Mouse (Mus musculus) heart, embryonic 16.5 days (tissue): Measurements from ENCODE around the gene Gm20388. TPM values are rescaled to one million over a fixed set of nuclear protein-coding genes. Genes with fewer than 3 reads are reported as not detected.
A peak's percentile ranks its signal among the peaks of the same experiment; 100 is the strongest.

Source experiments
- ATAC-seq: fragments of 200-750 bp; cut with Nextera tagmentation; replicated peaks from 2 replicates; pipeline ENCODE4 v1.8.0; 2017; ENCODE audit warnings: moderate number of reproducible peaks; ENCODE audit not compliant: insufficient read depth, low FRiP score; ENCODE audit errors: extremely low read depth
- H3K27ac ChIP-seq: fragments of 300-500 bp; sonication (generic); 2 replicates; pipeline ENCODE4 v1.5.1; 2014; ENCODE audit warnings: mild to moderate bottlenecking, low read length, control low read depth, moderate library complexity
- H3K27me3 ChIP-seq: fragments of 300-500 bp; sonication (generic); 2 replicates; pipeline ENCODE4 v1.6.1; 2014; ENCODE audit warnings: low read length, mixed read lengths; ENCODE audit not compliant: control insufficient read depth, insufficient read depth
- H3K36me3 ChIP-seq: fragments of 300-500 bp; sonication (generic); 2 replicates; pipeline ENCODE4 v1.6.1; 2014; ENCODE audit not compliant: control insufficient read depth, insufficient read depth
- H3K4me1 ChIP-seq: fragments of 300-500 bp; sonication (generic); 2 replicates; pipeline ENCODE4 v1.6.1; 2014; ENCODE audit warnings: low read length, mixed read lengths; ENCODE audit not compliant: control insufficient read depth, insufficient read depth
- H3K4me2 ChIP-seq: fragments of 300-500 bp; sonication (generic); 2 replicates; pipeline ENCODE4 v1.6.1; 2014; ENCODE audit warnings: low read depth, mild to moderate bottlenecking, control low read depth, low read length
- H3K4me3 ChIP-seq: fragments of 300-500 bp; sonication (generic); 2 replicates; pipeline ENCODE4 v1.5.1; 2014; ENCODE audit warnings: mild to moderate bottlenecking, control low read depth, low read length
- H3K9ac ChIP-seq: fragments of 300-500 bp; sonication (generic); 2 replicates; pipeline ENCODE4 v1.6.1; 2014; ENCODE audit warnings: low read length, control low read depth
- H3K9me3 ChIP-seq: fragments of 300-500 bp; sonication (generic); replicated peaks from 2 replicates; pipeline ENCODE4 v1.6.1; 2016; ENCODE audit warnings: low read length; ENCODE audit not compliant: control insufficient read depth
- WGBS: fragments of 180-500 bp; shearing (Covaris S2); extraction: QIAGEN DNeasy Blood & Tissue Kit; methylation state at CpG from one replicate; pipeline ENCODE4 v1.1.7; 2014; 5-methylcytosine and 5-hydroxymethylcytosine counted together
- polyA plus RNA-seq: library from polyadenylated mRNA; unstranded; fragments of >200 nt; fragmentation: Nextera tagmentation; extraction: Ambion mirVana; gene quantifications from 2 replicates; pipeline ENCODE4 v1.2.1, GENCODE M21; 2015

The Gm20388 gene
- polyA plus RNA-seq, 1 experiment from 2014 or later, result 4.5 TPM

GRCm38 (mm10) chr8:121385540-121385939 lies 1474.9 kb downstream of the Gm20388 start:
- H3K4me3 ChIP-seq, result no peak overlapping the region
- peaks cover 3% of the 10 kb centered on the region; the same call in 1 of the 2 replicates for H3K4me1 ChIP-seq
- H3K27me3 ChIP-seq, result peaks cover 9% of the 10 kb centered on the region
- H3K4me2 ChIP-seq, result no peak overlapping the region
- 23% methylated on average over 7 of the region's 7 CpGs for WGBS
- no peak for ATAC-seq
- H3K9me3 ChIP-seq, result no peaks in the 10 kb centered on the region
- no peak overlapping the region for H3K27ac ChIP-seq
- no peaks in the 10 kb centered on the region for H3K36me3 ChIP-seq
- H3K9ac ChIP-seq, result no peak overlapping the region

GRCm38 (mm10) chr8:121390608-121391007 lies 1480.0 kb downstream of the Gm20388 start:
- H3K4me1 ChIP-seq, result peaks cover 3% of the 10 kb centered on the region; the same call in 1 of the 2 replicates
- H3K4me3 ChIP-seq, result no peak overlapping the region
- peak; percentile 50; the same call in 1 of the 2 replicates for ATAC-seq
- WGBS, result 19% methylated on average over 11 of the region's 11 CpGs
- H3K27ac ChIP-seq, result no peak overlapping the region
- no peaks in the 10 kb centered on the region for H3K9me3 ChIP-seq
- no peak overlapping the region for H3K9ac ChIP-seq
- H3K36me3 ChIP-seq, result no peaks in the 10 kb centered on the region
- H3K4me2 ChIP-seq, result no peak overlapping the region
- peaks cover 31% of the 10 kb centered on the region for H3K27me3 ChIP-seq

GRCm38 (mm10) chr8:121391254-121391653 lies 1480.6 kb downstream of the Gm20388 start:
- Histone ChIP-seq H3K4me1 (peaks cover 3% of the 10 kb centered on the region; the same call in 1 of the 2 replicates), H3K36me3 (no peaks in the 10 kb centered on the region), H3K9me3 (no peaks in the 10 kb centered on the region), H3K4me3 (no peak overlapping the region), H3K4me2 (no peak overlapping the region), H3K27me3 (peaks cover 34% of the 10 kb centered on the region), H3K9ac (no peak overlapping the region), H3K27ac (no peak overlapping the region)
- 20% methylated on average over 9 of the region's 9 CpGs for WGBS
- ATAC-seq, result no peak

DNA sequence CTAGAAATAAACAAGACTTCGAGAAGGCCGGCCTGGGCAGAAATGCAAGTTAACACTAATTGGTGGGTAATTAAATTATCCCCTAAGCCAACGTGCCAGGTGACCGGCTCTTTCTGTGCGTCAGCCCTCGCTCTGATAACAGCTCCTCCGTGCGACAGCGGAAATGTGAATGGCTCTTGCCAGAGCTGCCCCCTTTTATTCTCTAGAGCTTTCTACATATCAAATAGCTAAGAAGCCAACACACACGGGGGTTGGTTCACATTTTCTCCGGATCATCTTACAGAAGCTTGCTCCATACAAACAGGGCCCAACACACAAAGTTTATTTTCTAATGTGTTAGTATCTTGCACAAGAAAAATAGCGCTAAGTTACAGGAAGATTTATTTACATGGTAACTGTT lies 1481.1 kb downstream of the Gm20388 start:
- Histone ChIP-seq H3K9ac (no peak overlapping the region), H3K4me2 (no peak overlapping the region), H3K36me3 (no peaks in the 10 kb centered on the region)

DNA sequence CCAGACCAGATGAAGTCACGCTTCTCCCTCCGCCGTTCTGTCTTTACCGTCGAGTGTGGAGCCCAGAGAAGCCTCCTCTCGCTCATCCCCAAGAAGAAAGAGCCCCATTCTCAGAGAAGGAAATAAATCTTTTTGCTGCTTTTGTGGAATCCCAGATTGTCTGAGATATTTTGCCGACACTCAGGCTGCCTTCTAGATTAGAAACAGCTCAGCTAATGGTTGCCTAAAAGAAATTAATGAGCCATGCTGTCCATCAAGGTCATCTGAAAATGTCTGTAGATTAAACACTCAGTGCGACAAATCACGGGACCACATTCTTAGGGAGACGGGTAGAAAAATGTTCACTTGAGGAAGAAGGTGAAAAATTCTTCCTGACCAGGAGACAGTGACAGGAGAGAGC lies 1481.8 kb downstream of the Gm20388 start:
- H3K27me3 ChIP-seq, result peaks cover 42% of the 10 kb centered on the region
- ATAC-seq, result no peak
- H3K9ac ChIP-seq, result no peak overlapping the region
- H3K27ac ChIP-seq, result no peak overlapping the region
- no peak overlapping the region for H3K4me2 ChIP-seq
- H3K9me3 ChIP-seq, result no peaks in the 10 kb centered on the region
- H3K4me3 ChIP-seq, result no peak overlapping the region
- H3K4me1 ChIP-seq, result peaks cover 3% of the 10 kb centered on the region; the same call in 1 of the 2 replicates
- H3K36me3 ChIP-seq, result no peaks in the 10 kb centered on the region
- WGBS, result 64% methylated on average over 10 of the region's 10 CpGs

More for the DNA sequence above, 1481.1 kb downstream of the Gm20388 start:
- H3K9me3 ChIP-seq, result no peaks in the 10 kb centered on the region
- H3K27ac ChIP-seq, result no peak overlapping the region
- H3K27me3 ChIP-seq, result peaks cover 38% of the 10 kb centered on the region
- H3K4me3 ChIP-seq, result no peak overlapping the region
- WGBS, result 26% methylated on average over 12 of the region's 12 CpGs
- ATAC-seq, result no peak
- peaks cover 3% of the 10 kb centered on the region; the same call in 1 of the 2 replicates for H3K4me1 ChIP-seq

- Histone ChIP-seq H3K4me3 (no peak overlapping the region), H3K9me3 (no peaks in the 10 kb centered on the region), H3K27ac (no peak overlapping the region), H3K9ac (no peak overlapping the region), H3K27me3 (peaks cover 46% of the 10 kb centered on the region), H3K4me2 (no peak overlapping the region), H3K36me3 (no peaks in the 10 kb centered on the region), H3K4me1 (peaks cover 3% of the 10 kb centered on the region; the same call in 1 of the 2 replicates)
- 8% methylated on average over 9 of the region's 9 CpGs for WGBS
- 0 out of 2 replicates have a peak, but pooled peaks have one; percentile 58 for ATAC-seq
Observed at GRCm38 (mm10) chr8:121393111-121393510, 1482.5 kb downstream of the Gm20388 start.

DNA sequence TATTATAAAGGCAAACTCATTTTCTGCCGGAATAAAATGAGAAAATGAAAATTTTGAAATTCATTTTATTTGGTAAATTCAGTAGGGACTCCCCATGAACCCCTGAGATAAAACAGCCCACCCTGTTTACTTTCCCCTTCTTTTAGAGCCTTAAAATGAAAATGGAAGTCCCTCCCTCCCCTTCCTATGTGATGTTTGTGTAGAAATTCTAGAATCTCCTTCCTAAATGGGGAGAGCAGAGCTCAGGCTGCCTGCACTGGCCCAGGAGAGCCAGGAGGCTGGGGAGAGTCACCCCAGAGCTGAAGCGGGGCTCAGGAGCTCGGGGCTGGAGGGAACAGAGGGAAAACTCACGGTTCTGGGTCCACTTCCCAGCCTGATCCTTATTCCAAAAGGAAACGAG lies 1484.0 kb downstream of the Gm20388 start:
- H3K27ac ChIP-seq, result no peak overlapping the region
- H3K4me3 ChIP-seq, result no peak overlapping the region
- peaks cover 45% of the 10 kb centered on the region for H3K27me3 ChIP-seq
- ATAC-seq, result no peak
- no peak overlapping the region for H3K4me2 ChIP-seq
- H3K36me3 ChIP-seq, result no peaks in the 10 kb centered on the region
- peaks cover 3% of the 10 kb centered on the region; the same call in 1 of the 2 replicates for H3K4me1 ChIP-seq
- no peaks in the 10 kb centered on the region for H3K9me3 ChIP-seq
- H3K9ac ChIP-seq, result no peak overlapping the region
- 50% methylated on average over 5 of the region's 5 CpGs for WGBS

- H3K27me3 ChIP-seq, result peaks cover 41% of the 10 kb centered on the region
- H3K4me3 ChIP-seq, result no peak overlapping the region
- no peak for ATAC-seq
- 50% methylated on average over 11 of the region's 11 CpGs for WGBS
- H3K9me3 ChIP-seq, result no peaks in the 10 kb centered on the region
- no peaks in the 10 kb centered on the region for H3K36me3 ChIP-seq
- no peak overlapping the region for H3K9ac ChIP-seq
- peaks cover 3% of the 10 kb centered on the region; the same call in 1 of the 2 replicates for H3K4me1 ChIP-seq
- no peak overlapping the region for H3K27ac ChIP-seq
- no peak overlapping the region for H3K4me2 ChIP-seq
Observed at GRCm38 (mm10) chr8:121395316-121395715, 1484.7 kb downstream of the Gm20388 start.

DNA sequence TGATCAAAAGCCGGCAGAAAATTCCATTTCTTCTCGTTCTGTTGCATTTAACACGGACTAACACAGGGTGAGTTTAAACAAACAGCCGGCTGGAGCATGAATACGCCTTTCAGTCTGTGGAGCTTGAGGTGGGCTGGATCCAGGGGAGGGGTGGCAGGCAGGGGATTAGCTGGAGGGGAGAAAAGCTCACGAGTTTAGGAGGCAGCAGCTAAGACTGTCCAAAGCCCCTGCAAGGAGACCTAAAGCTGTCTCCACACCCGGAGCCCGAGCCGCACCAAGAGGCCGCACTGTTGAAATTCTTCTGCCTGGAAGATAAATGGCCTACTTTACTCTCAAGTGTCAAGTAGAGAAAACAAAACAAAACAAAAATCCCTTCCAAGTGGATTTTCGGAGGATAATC lies 1485.5 kb downstream of the Gm20388 start:
- no peak for ATAC-seq
- H3K9me3 ChIP-seq, result no peaks in the 10 kb centered on the region
- H3K4me1 ChIP-seq, result no peaks in the 10 kb centered on the region; the same call in 1 of the 2 replicates
- H3K27me3 ChIP-seq, result peaks cover 37% of the 10 kb centered on the region
- WGBS, result 42% methylated on average over 11 of the region's 11 CpGs
- no peak overlapping the region for H3K4me2 ChIP-seq
- no peak overlapping the region for H3K9ac ChIP-seq
- no peaks in the 10 kb centered on the region for H3K36me3 ChIP-seq
- H3K4me3 ChIP-seq, result no peak overlapping the region
- H3K27ac ChIP-seq, result no peak overlapping the region
